Mouse (Mus musculus) erythroblast, embryonic 14.5 days (primary cell): ENCODE measurements around the gene Galnt2.

Source experiments
- GATA1 ChIP-seq: IDR thresholded peaks from 2 replicates; pipeline ENCODE4 v1.6.1; 2012; ENCODE audit warnings: low read length, inconsistent platforms, mixed read lengths
- TAL1 ChIP-seq: IDR thresholded peaks from 3 replicates; pipeline ENCODE4 v1.6.1; 2012; ENCODE audit warnings: low read length, inconsistent platforms, mixed read lengths

DNA sequence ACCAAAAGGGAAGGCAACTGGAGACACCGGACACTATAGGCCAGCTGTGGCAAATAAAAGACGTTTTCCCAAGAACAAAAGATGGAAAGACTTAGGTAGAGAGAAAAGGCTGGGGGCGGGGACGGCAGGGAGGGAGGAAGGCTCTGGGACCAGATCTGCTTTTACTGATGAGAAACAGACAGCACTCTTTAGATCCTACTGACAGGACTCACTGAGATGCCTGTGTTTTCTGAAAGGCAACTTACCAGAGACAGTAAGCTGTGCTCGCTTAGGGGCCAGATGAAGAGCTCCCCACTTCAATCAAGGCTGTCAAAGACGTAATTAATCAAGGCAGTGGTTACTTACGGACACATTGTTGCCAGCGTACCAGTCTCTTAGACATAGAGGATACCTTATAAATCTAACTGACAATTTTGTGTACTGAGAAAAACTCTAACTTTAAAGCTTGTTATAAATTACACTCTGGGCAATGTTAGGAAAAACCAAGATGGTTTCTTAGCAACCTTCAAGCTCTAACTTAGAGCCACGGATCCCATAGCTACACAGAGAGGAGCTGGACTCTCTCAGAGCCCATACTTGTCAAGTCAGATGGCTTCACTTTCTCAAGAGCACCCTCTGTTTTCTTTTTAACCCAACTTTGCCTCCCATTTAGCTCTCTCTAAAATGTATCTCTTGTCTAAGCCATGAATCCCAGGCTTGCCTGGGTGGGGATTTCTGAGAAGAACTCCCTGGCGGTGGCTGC is 161.3 kb downstream of the Galnt2 start:
- no peak for TF ChIP-seq GATA1
- no peak for TF ChIP-seq TAL1
